Mouse (Mus musculus) heart, postnatal 0 days (tissue): ENCODE results near the gene Rhoh.

Experiments used
- CTCF ChIP-seq: IDR thresholded peaks from 2 replicates; pipeline ENCODE4 v1.5.1; 2016; ENCODE audit warnings: antibody characterized with exemption, control low read depth, low read depth
- EP300 ChIP-seq: IDR thresholded peaks from 2 replicates; pipeline ENCODE4 v1.6.1; 2016; ENCODE audit warnings: antibody characterized with exemption, low read depth

GRCm38 (mm10) chr5:65823601-65824133 is 37.3 kb upstream of the Rhoh start:
- TF ChIP-seq CTCF (peak; percentile 79), EP300 (no peak)
